Mouse (Mus musculus) brain, embryonic 14.5 days (tissue): ENCODE data around the gene Nrbp1.

Experiments
- CTCF ChIP-seq: fragments of 200-500 bp; IDR thresholded peaks from 2 replicates; pipeline ENCODE4 v1.5.1; 2012; ENCODE audit warnings: inconsistent platforms, mild to moderate bottlenecking, moderate library complexity, borderline replicate concordance; ENCODE audit not compliant: insufficient read depth, insufficient read length; ENCODE audit errors: extremely low read depth
- POLR2A ChIP-seq: fragments of 200-500 bp; IDR thresholded peaks from 2 replicates; pipeline ENCODE4 v1.6.1; 2012; ENCODE audit warnings: mild to moderate bottlenecking, inconsistent platforms, borderline replicate concordance; ENCODE audit not compliant: poor library complexity, insufficient read depth, insufficient read length, severe bottlenecking; ENCODE audit errors: extremely low read depth

- TF ChIP-seq POLR2A (no peak), CTCF (no peak)
Measured at GRCm38 (mm10) chr5:31241522-31242034, 914 bp downstream of the Nrbp1 start.
